Mouse (Mus musculus) left cerebral cortex, adult 18-20 months (tissue): ENCODE data around the gene Rbm10. TPM values are rescaled to one million over a fixed set of nuclear protein-coding genes. Genes with fewer than 3 reads are reported as not detected.
A peak's percentile ranks its signal among the peaks of the same experiment; 100 is the strongest.

Experiments
- DNase-seq, 2 experiments: peaks; one replicate each; pipeline ENCODE4 v3.0.0; 2021 to 2022; ENCODE audit warnings: low spot score in 2 of 2, mixed read lengths in 1 of 2
- long read RNA-seq, 2 experiments: library from polyadenylated mRNA; stranded (forward); transcript quantifications; one replicate each; pipeline ENCODE4 v2.0.0; 2021
- total RNA-seq, 2 experiments: library from RNA; stranded (reverse); gene quantifications; 2 replicates each; pipeline ENCODE4 v1.2.3; 2021

The Rbm10 gene
- total RNA-seq = 10 to 100 TPM; 45.0 to 45.1 TPM
- long read RNA-seq, experiment 1, partial matches to known transcripts = 18 of 62 reads
- long read RNA-seq, experiment 1, other reads (novel, unspliced or antisense) = 37 of 62 reads
- long read RNA-seq, experiment 2, transcript Rbm10-203 (23 exons, 3,172 nt) = major isoform, 5 of 42 reads
- long read RNA-seq, experiment 2, transcript Rbm10-204 (24 exons, 3,564 nt) = major isoform, 5 of 42 reads
- long read RNA-seq, experiment 2, partial matches to known transcripts = 20 of 42 reads
- long read RNA-seq, experiment 2, other reads (novel, unspliced or antisense) = 12 of 42 reads

DNA sequence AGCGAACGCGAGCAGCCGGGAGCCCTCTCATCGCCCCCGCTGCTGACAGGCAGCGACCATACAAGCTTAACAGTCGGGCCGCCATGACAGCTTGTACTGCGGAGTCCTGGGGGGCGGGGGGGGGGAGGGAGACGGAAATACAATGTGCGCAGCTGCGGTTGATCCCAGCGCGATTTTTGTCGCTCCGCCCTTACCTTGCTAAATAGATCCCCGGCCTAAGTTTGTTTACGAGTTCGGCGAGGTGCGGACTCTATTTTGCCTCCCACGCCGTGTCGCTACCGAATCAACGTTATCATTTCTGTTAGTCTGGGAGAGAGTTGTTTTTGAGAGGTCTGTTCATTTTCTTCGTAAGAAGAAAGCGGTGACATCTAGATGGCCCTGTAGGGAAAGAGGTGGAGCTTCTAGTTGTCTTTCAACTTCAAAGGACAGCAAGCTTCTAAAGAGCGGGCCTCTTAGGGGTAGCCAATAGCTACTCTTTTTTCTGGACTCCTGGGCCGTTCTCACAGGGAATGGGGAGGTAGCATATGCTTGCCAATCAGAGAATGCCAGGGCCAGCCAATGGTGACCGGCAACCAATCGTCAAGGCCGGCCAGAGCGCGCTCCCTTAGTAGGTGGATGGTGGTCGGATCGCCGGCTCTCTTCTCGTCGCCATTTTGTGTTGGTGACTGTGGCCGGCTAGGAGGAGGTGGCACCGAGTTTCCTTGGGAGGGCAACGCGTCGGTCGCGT is at the start of gene Rbm10, which contains the start of gene Ndufb11:
Gene Rbm10, plus strand, starts transcription at position 328 of the 727 bp plus-strand sequence.
Gene Ndufb11, minus strand, starts transcription at position 444 of the 727 bp plus-strand sequence.
- DNase-seq = peak; percentile 64 to 77

GRCm38 (mm10) chrX:20571024-20571423 is 46.3 kb upstream of the Rbm10 start:
- no peak for DNase-seq

- no peak for DNase-seq
Measured at GRCm38 (mm10) chrX:20572683-20573082, 44.6 kb upstream of the Rbm10 start.

GRCm38 (mm10) chrX:20573927-20574326 is 43.4 kb upstream of the Rbm10 start:
- DNase-seq = no peak

DNA sequence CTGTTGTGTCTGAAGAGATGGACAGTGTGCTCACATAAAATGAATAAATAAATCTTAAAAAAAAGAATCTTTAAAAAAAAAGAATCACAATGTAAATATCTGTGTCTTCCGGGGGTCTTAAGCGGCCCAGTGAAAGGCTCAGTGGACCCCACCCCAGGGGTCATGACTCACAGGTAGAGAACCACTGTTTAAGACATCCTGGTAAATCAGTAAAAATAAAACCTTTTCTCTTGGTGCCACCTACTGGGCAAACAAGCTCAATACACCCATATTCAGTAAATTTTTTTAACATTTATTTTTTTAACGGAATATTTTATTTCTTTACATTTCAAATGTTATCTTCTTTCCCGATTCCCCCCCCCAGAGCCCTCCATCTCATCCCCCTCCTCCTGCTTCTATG is 29.3 kb upstream of the Rbm10 start:
- DNase-seq = no peak

DNA sequence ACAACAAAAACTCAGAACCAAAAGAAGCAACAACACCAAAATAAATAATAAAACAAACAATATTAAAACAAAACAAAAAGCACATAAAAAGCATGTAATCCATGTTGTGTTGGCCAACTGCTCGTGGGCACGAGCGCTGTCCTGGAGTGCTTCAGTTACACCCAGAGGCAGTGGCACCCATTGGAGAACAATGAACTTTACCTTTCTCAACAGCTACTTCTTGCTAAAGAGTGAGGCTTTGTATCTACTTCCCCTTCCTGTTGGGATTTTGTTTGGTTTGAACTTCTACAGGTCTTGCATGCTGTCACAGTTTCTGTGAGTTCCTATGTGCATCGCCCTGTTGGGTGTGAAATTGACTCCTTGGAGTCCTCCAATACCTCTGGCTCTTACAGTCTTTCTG is 8.8 kb upstream of the Rbm10 start:
- DNase-seq = no peak

- DNase-seq = peak; percentile 32 to 42
Measured at GRCm38 (mm10) chrX:20616861-20617175, 485 bp upstream of the Rbm10 start.

DNA sequence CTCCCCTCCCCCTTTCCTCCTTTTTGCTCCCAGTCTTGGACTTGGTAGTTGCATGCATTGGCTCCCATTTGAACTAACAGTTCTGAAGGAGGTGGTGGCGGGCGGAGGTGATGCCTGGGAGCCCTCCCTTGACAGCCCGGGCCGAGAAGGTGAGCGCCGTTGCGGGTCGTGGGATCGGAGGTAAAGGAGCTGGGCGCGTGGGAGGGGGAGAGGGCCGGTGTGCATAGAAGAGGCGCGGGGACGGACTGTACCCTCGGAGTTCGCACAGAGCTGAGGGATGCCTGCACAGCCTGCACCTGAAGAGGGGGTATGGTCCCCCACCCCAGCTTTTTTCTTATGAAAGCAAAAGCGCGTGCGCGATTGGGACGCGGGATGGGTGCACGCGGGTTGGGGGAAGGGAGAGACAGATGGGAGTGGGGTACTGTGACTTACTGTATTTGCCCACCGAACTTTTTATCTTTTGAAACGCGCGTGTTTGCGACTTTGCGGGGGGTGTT is 648 bp downstream of the Rbm10 start:
- DNase-seq = peak; percentile 19 to 23

DNA sequence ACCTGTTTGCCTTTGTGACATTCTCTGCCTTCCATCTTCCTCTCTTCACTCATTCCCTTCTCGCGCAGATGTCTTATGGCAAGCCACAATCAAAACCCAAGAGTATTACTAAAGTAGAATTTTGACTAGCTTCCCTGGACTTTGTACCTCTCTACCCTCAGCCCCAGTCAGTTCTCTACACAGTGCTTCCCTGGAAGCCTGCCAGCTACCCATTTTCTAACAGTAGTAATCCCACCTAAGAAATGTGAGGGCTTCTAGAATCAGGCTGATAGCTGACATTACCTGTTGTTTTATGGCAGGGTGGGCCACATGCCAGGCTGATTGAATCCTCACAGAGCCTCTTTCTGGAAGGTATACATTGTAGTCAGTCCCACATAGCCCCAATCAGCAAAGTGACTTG is 20.8 kb downstream of the Rbm10 start:
- DNase-seq = no peak

GRCm38 (mm10) chrX:20644780-20645179 is 27.5 kb downstream of the Rbm10 start:
- no peak for DNase-seq

DNA sequence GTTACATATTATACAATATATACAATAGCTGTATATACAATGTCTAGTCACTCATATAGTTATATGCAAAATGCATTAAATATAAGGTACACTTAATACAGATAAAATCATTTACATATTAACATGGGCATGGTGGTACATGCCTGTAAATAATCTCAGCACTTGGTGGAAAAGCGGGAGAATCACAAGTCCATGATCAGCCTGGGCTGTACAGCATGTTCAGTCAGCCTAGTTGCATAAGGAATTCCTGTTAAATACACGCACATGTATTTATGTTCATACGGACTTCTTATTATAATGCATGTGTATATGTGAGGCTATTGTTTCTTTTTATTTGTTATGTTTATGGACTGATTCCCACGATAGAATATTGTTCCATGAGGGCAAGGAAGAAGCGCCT is 40.3 kb downstream of the Rbm10 start:
- no peak for DNase-seq

DNA sequence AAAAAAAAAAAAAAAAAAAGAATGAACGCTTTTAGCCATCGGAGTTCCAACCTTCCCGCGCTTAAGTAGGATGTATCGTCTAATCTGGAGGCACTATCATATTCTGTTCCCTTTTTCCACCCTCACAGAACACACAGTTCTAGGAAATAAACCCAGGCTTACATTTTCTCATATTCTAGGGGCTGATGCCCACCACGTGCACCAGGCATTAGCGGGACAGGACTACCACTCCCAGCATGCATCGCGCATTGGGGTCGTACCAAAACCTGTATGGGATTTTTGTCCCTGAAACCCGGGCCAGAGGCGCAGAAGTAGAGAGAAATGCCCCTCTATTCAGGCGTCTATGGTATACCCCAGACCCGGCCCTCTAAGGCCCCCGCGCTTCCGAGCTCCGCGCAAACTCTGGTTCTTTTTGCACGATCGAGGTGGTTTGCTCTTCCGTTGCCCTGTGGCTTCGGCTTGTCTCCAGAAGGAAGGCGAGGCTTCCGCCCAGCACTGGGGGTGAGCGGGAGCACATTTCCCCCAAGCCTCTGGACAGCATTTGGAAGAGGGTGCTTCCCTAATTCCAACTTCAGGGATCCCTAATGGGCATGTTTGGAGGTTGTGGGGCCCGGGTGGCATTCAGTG is 40.8 kb downstream of the Rbm10 start, which contains the start of gene Uba1:
Gene Uba1, plus strand, starts transcription at position 301 of the 627 bp plus-strand sequence.
- peak; percentile 81 to 82 for DNase-seq

GRCm38 (mm10) chrX:20658891-20659406 is 41.6 kb downstream of the Rbm10 start:
- DNase-seq = no peak

GRCm38 (mm10) chrX:20662317-20662715 is 45.0 kb downstream of the Rbm10 start:
- no peak for DNase-seq

GRCm38 (mm10) chrX:20662716-20663443 is 45.6 kb downstream of the Rbm10 start:
- peak; percentile 73 to 74 for DNase-seq

DNA sequence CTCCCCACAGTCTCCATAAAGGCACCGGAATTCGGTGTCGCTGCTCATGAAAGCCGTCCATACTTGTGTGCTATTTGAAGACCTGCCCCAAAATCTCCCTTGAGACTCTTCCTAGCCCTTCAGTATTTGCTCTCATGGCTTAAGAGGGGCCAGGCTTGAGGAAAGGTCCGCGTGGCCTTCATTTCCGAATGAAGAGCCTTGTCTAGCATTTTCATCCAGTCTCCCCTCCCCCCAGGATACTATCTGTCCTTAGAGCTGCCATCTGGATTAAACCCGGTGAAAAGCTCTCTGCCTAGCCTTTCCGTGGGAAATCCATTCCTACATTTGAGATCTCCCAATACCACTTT is 46.1 kb downstream of the Rbm10 start:
- peak in 1 of 2 experiments; percentile 5 for DNase-seq

DNA sequence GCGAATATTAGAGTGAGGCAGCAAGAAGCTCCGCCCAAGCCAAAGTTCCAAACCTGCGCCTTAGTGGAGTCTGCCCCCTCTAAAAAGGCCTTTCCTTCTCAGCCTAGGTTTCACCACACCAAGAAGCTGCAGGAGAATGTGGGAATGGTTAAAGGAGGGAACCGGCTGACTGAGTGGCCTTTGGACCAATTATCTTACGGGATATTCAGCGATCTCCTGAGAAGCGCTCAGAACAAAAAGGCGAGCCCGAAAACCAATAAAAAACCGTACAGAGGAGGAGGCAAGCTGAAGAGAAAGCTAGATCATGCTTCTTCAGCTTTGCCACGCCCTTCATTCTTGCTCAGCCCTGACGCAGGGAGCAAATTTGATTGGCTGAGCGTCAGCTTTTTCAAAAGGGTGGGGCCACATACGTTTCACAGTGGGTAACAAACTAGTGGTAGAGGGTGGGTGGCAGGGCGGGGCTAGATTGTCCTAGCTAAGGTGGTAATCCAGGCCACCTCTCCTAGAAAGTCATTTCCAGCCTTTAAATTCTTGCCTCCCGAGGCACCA is 70.3 kb downstream of the Rbm10 start, which contains the start of gene Cdk16:
Gene Cdk16, plus strand, starts transcription at position 436 of the 549 bp plus-strand sequence.
- peak; percentile 75 to 81 for DNase-seq

GRCm38 (mm10) chrX:20688068-20688547 is 70.8 kb downstream of the Rbm10 start:
- DNase-seq = peak; percentile 71 to 80

DNA sequence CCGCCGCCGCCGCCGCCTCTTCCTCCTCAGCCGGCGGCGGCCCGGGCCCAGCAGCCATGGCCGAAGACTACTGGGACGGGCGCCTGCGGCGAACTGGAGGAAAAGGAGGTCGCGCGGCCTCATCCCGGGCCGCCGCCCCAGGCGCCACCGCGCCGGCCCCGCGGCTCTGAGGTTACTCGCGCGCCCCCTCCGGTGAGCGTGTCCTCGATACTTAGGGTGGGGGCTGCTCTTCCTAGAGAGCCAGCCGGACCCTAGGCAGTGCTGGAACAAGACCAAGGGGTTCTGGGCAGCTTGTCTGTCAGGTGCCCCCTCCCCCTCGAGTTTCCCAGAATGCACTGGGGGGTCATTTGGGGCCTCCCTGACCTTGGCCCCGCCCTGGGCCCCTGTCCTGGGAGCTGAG is 71.3 kb downstream of the Rbm10 start:
- peak; percentile 15 to 16 for DNase-seq

- DNase-seq = no peak
Measured at GRCm38 (mm10) chrX:20691566-20691965, 74.3 kb downstream of the Rbm10 start.
